Mouse (Mus musculus): ENCODE measurements around the gene Prkca.

GRCm38 (mm10) chr11:108247121-108247863 is 96.4 kb downstream of the Prkca start:
- TF ChIP-seq CTCF (IDR thresholded peaks at IDR 0.05; ENCODE audit: borderline replicate concordance, insufficient read depth, low read length) (no peak), POLR2A (IDR thresholded peaks at IDR 0.05; ENCODE audit: low read depth, low read length) (no peak)
